Mouse (Mus musculus): ENCODE measurements around the gene Nipal3.

- no peak for TF ChIP-seq GATA1 (IDR thresholded peaks at IDR 0.05; ENCODE audit: low read length)
- no peak for TF ChIP-seq TAL1 (IDR thresholded peaks at IDR 0.05; ENCODE audit: low read length)
Observed at GRCm38 (mm10) chr4:135544284-135544683, 49.4 kb upstream of the Nipal3 start.

Data from erythroblast, embryonic 14.5 days (primary cell).